Mouse (Mus musculus) bone marrow macrophage, adult 2 months (primary cell): ENCODE measurements around the gene Ston2. TPM values are rescaled to one million over a fixed set of nuclear protein-coding genes. Genes with fewer than 3 reads are reported as not detected.
"Not testable (repeated sequence)": the region's sequence is repeated elsewhere in the genome, so short reads cannot be mapped to it uniquely, and the experiment has no call there.

Experiments
- H3K27ac ChIP-seq: 2 replicates; pipeline ENCODE4 v1.5.1; 2012; ENCODE audit warnings: low read depth, low read length; ENCODE audit not compliant: insufficient read depth
- H3K4me1 ChIP-seq: 2 replicates; pipeline ENCODE4 v1.6.1; 2012; ENCODE audit warnings: low read length; ENCODE audit not compliant: control insufficient read depth, insufficient read depth
- H3K4me3 ChIP-seq: 2 replicates; pipeline ENCODE4 v1.5.1; 2012; ENCODE audit warnings: mild to moderate bottlenecking, low read length, moderate library complexity; ENCODE audit not compliant: insufficient read depth
- CTCF ChIP-seq: IDR thresholded peaks from 2 replicates; pipeline ENCODE4 v1.5.1; 2012; ENCODE audit warnings: low read depth, mild to moderate bottlenecking, low read length, moderate library complexity
- POLR2A ChIP-seq: IDR thresholded peaks from 2 replicates; pipeline ENCODE4 v1.6.1; 2012; ENCODE audit warnings: mild to moderate bottlenecking, low read depth, low read length, borderline replicate concordance
- polyA plus RNA-seq: library from polyadenylated mRNA; stranded (reverse); fragments of >200 nt; gene quantifications from 2 replicates; pipeline ENCODE4 v1.2.4, GENCODE M21; 2012; ENCODE audit not compliant: missing spikeins, insufficient read depth, insufficient read length

Gene Ston2
- polyA plus RNA-seq, 1 experiment = 4.5 TPM

DNA sequence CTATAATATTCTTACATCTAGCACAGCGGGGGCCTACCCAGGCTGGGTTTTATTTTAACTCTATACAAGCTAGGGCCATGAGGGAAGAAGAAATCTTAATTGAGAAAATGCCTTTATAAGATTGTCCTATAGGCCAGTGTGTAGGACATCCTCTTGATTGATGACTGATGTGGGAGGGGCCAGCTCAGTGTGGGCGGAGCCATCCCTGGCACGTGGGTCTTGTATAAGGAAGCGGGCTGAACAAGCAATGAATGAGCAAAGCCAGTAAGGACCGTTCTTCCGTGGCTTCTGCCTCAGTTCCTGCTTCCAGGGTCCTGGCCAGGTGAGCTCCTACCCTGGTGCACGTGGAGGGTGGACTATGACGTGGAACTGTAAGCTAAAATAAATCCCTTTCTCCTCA, 5.1 kb upstream of the Ston2 start:
- TF ChIP-seq POLR2A (no peak), CTCF (no peak)
- Histone ChIP-seq H3K27ac (no peak overlapping the region), H3K4me3 (no peak overlapping the region), H3K4me1 (no peaks in the 10 kb centered on the region)

DNA sequence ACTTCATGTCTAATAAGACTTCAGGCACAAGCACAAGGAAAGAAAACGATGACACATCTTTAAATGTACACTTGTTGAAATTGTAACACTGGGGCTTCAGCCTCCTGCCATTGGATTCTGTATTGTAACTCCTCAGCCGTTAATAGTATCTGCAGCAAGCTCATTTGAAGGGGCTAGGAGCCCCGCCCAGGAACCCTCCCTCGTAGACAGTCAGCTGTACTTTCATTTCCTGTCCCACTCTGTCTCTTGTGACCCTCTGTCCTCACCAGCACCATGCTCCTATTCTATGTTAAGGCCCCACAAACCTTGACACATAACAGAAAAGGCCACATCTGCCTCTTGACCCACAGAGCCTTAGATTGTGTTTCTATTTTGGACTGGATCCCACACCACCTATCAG, 3.6 kb upstream of the Ston2 start:
- H3K27ac ChIP-seq = no peak overlapping the region
- no peak overlapping the region for H3K4me3 ChIP-seq
- TF ChIP-seq POLR2A = no peak
- no peak for TF ChIP-seq CTCF
- H3K4me1 ChIP-seq = no peaks in the 10 kb centered on the region

DNA sequence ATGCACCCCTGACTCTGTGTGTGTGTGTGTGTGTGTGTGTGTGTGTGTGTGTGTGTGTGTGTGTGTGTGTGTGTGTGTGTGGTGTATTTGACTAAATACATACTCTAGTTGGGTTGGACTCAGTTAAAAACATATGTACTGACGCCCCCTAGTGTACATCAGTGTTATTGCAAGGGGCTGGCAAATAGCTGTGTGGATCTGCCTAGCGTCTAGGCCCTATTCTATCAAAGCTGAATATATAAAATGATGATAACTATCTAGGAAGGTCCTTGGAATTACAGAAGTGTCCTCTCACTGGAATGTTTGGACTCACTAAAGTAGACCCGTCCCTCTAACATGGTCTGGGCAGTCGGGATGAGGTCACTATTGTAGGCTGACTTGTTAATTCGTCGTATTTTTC, 1.6 kb upstream of the Ston2 start:
- no peaks in the 10 kb centered on the region for H3K4me1 ChIP-seq
- no peak overlapping the region for H3K27ac ChIP-seq
- no peak overlapping the region for H3K4me3 ChIP-seq
- TF ChIP-seq CTCF (no peak), POLR2A (no peak)

DNA sequence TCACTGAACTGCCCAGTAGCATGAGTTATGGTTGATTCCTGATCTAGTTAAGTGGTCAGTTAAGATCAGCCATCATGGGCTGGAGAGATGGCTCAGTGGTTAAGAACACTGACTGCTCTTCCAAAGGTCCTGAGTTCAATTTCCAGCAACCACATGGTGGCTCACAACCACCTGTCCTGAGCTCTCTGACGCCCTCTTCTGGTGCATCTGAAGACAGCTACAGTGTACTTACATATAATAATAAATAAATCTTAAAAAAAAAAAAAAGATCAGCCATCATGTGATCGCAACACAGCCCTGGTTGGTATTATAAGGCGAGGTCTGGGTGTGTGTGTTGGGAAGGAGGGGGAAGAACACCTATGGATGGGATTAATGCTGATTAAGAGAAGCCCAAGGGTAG, 259 bp upstream of the Ston2 start:
- not testable (repeated sequence) for H3K4me1 ChIP-seq, H3K27ac ChIP-seq, H3K4me3 ChIP-seq

DNA sequence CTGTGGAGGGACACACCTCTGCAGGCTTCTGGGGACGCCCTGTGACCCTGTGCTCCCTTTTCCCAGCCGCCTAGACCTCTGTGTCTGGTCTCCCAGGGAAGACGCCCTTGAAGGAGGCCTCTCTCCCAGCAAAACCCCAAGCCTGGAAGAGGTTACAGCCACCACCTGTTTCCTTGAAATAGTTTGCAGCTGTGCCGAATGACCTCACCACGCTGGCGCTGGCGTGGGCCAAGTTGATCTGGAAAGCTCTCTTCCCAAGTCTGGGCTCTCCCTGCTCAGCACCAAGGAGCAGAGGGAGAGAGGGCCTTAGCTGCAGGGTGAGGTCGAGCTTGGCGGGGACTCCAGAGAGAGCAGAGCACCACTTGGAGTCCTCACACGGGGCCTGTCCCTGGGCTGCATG, 1.8 kb downstream of the Ston2 start:
- TF ChIP-seq POLR2A = no peak
- TF ChIP-seq CTCF = no peak
- Histone ChIP-seq H3K4me3 (no peak overlapping the region), H3K27ac (no peak overlapping the region), H3K4me1 (no peaks in the 10 kb centered on the region)

DNA sequence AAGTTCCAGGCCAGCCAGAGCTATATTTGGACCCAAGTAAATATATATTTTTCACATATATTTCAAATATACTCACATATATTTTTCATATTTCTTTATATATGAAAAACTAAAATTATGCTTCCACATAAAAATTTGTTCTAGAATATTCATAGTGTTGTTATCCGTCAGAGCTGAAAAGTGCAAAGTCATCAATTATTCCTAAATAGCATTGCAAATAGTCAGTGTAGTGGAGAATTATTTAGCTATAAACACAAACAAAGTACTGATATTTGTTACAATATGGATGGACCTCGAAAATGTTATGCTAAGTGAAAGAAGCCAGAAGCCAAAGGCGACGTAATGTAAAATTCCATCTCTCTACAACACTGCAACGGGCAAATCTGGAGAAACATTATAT, 6.8 kb downstream of the Ston2 start:
- no peak for TF ChIP-seq POLR2A
- no peak for TF ChIP-seq CTCF
- Histone ChIP-seq H3K4me3 (no peak overlapping the region), H3K27ac (no peak overlapping the region), H3K4me1 (no peaks in the 10 kb centered on the region)

DNA sequence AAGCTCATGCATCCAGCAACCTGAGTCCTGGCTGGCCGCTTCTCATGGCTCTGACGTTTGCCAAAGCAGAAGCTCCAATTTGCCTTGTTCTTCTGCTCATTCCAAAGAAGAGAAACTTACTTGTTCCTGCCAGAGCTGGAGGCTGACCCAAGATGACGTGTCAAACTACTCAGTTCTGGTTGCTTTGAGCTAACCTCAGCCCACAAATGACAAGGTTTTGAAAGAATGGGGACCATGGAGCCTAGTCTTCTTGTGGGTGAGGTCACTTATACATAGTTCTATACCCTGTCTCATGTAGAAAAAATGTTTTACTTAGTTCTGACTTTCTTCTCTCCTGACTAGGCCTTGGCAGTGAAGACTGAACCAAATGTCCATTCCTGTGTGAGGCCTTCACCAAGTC, 7.7 kb downstream of the Ston2 start:
- Histone ChIP-seq H3K4me3 (no peak overlapping the region), H3K4me1 (no peaks in the 10 kb centered on the region), H3K27ac (no peak overlapping the region)
- TF ChIP-seq POLR2A = no peak
- no peak for TF ChIP-seq CTCF

DNA sequence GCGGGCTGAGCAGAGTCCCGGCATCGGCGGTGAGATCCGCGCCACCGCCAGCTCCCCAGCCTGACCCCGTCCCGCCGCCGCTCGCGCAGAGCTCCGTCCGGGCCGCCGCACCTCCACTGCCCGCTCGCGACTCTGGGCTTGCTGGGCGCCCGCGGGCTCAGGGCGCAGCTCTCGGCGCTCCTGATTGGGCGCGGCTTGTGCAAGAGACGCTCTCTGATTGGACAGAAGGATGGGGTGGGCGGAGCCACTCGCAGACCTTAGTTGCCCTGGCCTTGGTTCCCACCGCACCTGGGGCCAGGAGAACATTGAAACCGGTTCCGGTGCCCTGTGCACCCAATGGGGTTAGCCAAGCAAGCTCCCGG, 9.2 kb downstream of the Ston2 start:
- peak overlapping the region; percentile 50 for H3K4me3 ChIP-seq
- H3K4me1 ChIP-seq = no peaks in the 10 kb centered on the region
- TF ChIP-seq POLR2A = no peak
- TF ChIP-seq CTCF = no peak
- H3K27ac ChIP-seq = no peak overlapping the region

DNA sequence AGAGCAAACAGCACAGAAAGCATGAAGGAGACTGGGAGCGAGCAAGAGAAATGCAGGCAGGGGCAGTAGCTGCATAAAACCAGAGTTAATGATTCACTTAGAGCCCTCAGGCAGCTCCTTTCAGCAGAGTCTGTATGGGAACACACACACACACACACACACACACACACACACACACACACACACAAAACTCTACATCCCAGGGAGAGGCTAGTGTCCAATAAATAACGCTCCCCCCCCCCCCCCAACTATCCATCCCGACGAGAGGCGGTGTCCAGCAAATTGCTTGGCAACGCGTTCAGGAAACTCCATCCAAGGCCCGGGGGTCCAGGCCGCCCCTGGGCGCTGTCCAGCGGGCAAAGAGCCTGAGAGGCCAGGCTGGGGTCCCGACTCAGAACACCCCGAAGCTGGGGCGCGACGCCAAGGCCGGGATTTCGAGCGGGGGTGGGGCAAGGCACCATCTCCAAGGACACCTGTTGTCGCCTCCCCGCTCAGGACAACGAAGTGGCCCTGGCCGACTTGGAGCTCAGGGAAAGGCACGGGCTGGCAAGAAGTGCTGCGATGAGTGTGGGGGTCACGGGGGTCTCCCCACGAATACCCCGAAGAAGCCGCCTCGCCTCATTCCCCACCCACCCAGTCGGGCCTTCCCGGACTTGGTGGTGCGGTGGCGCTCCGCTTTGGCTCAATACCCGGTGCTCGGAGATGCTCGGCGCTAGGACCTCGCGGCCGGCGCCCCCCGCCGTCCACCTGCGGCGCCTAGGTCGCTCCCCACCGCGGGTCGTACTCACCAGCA, 9.8 kb downstream of the Ston2 start:
- TF ChIP-seq CTCF (no peak), POLR2A (no peak)
- H3K4me1 ChIP-seq = no peaks in the 10 kb centered on the region
- peak overlapping the region; percentile 50 for H3K4me3 ChIP-seq
- no peak overlapping the region for H3K27ac ChIP-seq

DNA sequence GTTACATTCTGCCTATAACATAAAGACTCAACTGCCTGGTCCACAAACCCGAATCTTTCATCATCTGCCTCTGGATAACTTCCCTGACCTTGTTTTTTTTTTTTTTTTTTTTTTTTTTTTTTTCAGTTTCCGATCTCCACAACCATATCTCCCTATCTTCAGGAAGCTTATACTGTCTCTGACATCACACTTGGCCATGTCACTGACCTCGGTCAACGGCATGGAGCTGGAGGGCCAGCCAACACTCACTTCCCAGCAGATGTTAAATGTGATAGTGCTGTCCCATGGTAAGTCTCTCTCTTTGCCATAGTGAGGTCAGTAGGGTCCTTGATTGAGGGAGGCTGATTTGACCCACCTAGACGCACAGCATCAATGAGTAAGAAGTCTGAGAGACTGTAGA, 11.8 kb downstream of the Ston2 start:
- no peak overlapping the region for H3K27ac ChIP-seq
- H3K4me3 ChIP-seq = no peak overlapping the region
- H3K4me1 ChIP-seq = no peaks in the 10 kb centered on the region
- TF ChIP-seq CTCF = no peak
- TF ChIP-seq POLR2A = no peak

DNA sequence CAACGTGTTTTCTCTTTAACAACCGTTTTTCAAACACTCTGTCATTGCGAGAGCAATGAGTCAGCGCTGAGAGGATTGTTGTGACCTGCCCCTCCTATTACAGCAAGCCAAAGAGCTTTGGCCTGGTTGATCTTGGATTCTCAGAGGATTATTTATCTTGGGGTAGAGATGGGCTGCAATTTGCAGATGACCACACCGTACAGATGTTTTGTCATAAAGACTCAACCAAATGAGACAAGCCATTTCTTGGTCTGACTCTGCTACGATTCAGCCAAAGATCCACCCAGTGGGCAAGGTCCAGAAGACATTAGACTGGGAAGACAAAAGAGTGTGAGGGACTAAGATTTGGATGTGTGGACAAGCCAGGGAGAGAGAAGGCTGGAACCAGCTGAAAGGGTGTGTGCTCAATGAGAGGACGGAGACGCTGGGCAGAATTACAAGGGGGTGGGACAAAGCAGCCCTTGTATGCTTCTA, 13.3 kb downstream of the Ston2 start:
- H3K4me1 ChIP-seq = no peaks in the 10 kb centered on the region
- no peak for TF ChIP-seq POLR2A
- TF ChIP-seq CTCF = no peak
- H3K27ac ChIP-seq = no peak overlapping the region
- no peak overlapping the region for H3K4me3 ChIP-seq
